Mouse (Mus musculus) erythroblast, adult 5-6 weeks (primary cell): Measurements from ENCODE around the gene Bphl. TPM values are rescaled to one million over a fixed set of nuclear protein-coding genes. Genes with fewer than 3 reads are reported as not detected.
"Not testable (repeated sequence)": the region's sequence is repeated elsewhere in the genome, so short reads cannot be mapped to it uniquely, and the experiment has no call there.

ENCODE experiments used
- ATAC-seq: replicated peaks from 2 replicates; pipeline ENCODE4 v1.8.0; 2016; ENCODE audit warnings: moderate number of reproducible peaks, mild to moderate bottlenecking, moderate TSS enrichment, inconsistent platforms; ENCODE audit not compliant: poor library complexity, low FRiP score, severe bottlenecking
- total RNA-seq, 2 experiments: library from RNA; stranded (forward) in 1 of 2; stranded (reverse) in 1 of 2; fragments of 150-400 nt in 1 of 2; fragments of 200-764, 138-1000 nt in 1 of 2; gene quantifications; 2 replicates each; pipeline versions ENCODE4 v1.2.3 to v1.2.4; 2015 to 2017; ENCODE audit warnings: low replicate concordance in 2 of 2

Bphl gene
- total RNA-seq, 2 experiments from 2014 or later = 0.94 to 4.8 TPM

- ATAC-seq = no peak
Measured at GRCm38 (mm10) chr13:34047526-34047925, 10.1 kb downstream of the Bphl start.

- no peak for ATAC-seq
Measured at GRCm38 (mm10) chr13:34050479-34050878, 13.1 kb downstream of the Bphl start.

- ATAC-seq = no peak
Measured at GRCm38 (mm10) chr13:34051692-34052091, 14.3 kb downstream of the Bphl start.

GRCm38 (mm10) chr13:34053673-34054282 is 16.4 kb downstream of the Bphl start:
- ATAC-seq = no peak

GRCm38 (mm10) chr13:34054391-34054790 is 17.0 kb downstream of the Bphl start:
- ATAC-seq = no peak

- no peak for ATAC-seq
Measured at GRCm38 (mm10) chr13:34054983-34055382, 17.6 kb downstream of the Bphl start.

GRCm38 (mm10) chr13:34057252-34057651 is 19.9 kb downstream of the Bphl start:
- no peak for ATAC-seq

GRCm38 (mm10) chr13:34060061-34060460 is 22.7 kb downstream of the Bphl start:
- ATAC-seq = no peak

GRCm38 (mm10) chr13:34062466-34062865 is 25.1 kb downstream of the Bphl start:
- ATAC-seq = no peak

GRCm38 (mm10) chr13:34066351-34066750 is 29.0 kb downstream of the Bphl start:
- no peak for ATAC-seq

- ATAC-seq = no peak
Measured at GRCm38 (mm10) chr13:34070296-34070695, 32.9 kb downstream of the Bphl start.

- ATAC-seq = no peak
Measured at GRCm38 (mm10) chr13:34071836-34072235, 34.4 kb downstream of the Bphl start.

GRCm38 (mm10) chr13:34072847-34073246 is 35.5 kb downstream of the Bphl start:
- ATAC-seq = no peak

- ATAC-seq = not testable (repeated sequence)
Measured at GRCm38 (mm10) chr13:34074441-34074840, 37.0 kb downstream of the Bphl start.

- ATAC-seq = not testable (repeated sequence)
Measured at GRCm38 (mm10) chr13:34075893-34076292, 38.5 kb downstream of the Bphl start.

- peak; percentile 55 for ATAC-seq
Measured at GRCm38 (mm10) chr13:34076561-34077491, 39.4 kb downstream of the Bphl start.

- peak; percentile 92 for ATAC-seq
Measured at GRCm38 (mm10) chr13:34077492-34078271, 40.3 kb downstream of the Bphl start, which contains the start of gene Tubb2a. Tubb2a (minus strand) TSS chr13:34078007.

GRCm38 (mm10) chr13:34078500-34079280 is 41.3 kb downstream of the Bphl start:
- ATAC-seq = no peak; the same call in 1 of the 2 replicates

GRCm38 (mm10) chr13:34079801-34080200 is 42.4 kb downstream of the Bphl start:
- no peak for ATAC-seq
